Mouse (Mus musculus) stomach, embryonic 15.5 days (tissue): Measurements from ENCODE around the gene Rapgefl1. TPM values are rescaled to one million over a fixed set of nuclear protein-coding genes. Genes with fewer than 3 reads are reported as not detected.

Experiments used
- ATAC-seq: fragments of 200-750 bp; cut with Nextera tagmentation; 2 replicates; pipeline ENCODE4 v1.8.0; 2017; ENCODE audit warnings: low read depth, moderate number of reproducible peaks, moderate TSS enrichment; ENCODE audit not compliant: insufficient read depth, low FRiP score
- H3K27ac ChIP-seq: fragments of 300-500 bp; sonication (generic); 2 replicates; pipeline ENCODE4 v1.5.1; 2015; ENCODE audit warnings: mild to moderate bottlenecking, inconsistent platforms
- H3K27me3 ChIP-seq: fragments of 300-500 bp; sonication (generic); replicated peaks from 2 replicates; pipeline ENCODE4 v1.6.1; 2015; ENCODE audit warnings: inconsistent platforms
- H3K36me3 ChIP-seq: fragments of 300-500 bp; sonication (generic); 2 replicates; pipeline ENCODE4 v1.6.1; 2015; ENCODE audit warnings: inconsistent platforms
- H3K4me1 ChIP-seq: fragments of 300-500 bp; sonication (generic); 2 replicates; pipeline ENCODE4 v1.6.1; 2015; ENCODE audit warnings: inconsistent platforms
- H3K4me2 ChIP-seq: fragments of 300-500 bp; sonication (generic); 2 replicates; pipeline ENCODE4 v1.6.1; 2015; ENCODE audit warnings: mild to moderate bottlenecking, inconsistent platforms
- H3K4me3 ChIP-seq: fragments of 300-500 bp; sonication (generic); replicated peaks from 2 replicates; pipeline ENCODE4 v1.5.1; 2015; ENCODE audit warnings: inconsistent platforms
- H3K9ac ChIP-seq: fragments of 300-500 bp; sonication (generic); 2 replicates; pipeline ENCODE4 v1.6.1; 2015; ENCODE audit warnings: inconsistent platforms
- H3K9me3 ChIP-seq: fragments of 300-500 bp; sonication (generic); 2 replicates; pipeline ENCODE4 v1.6.1; 2016; ENCODE audit warnings: inconsistent platforms
- WGBS: fragments of 180-500 bp; shearing (Covaris S2); methylation state at CpG from one replicate; pipeline ENCODE4 v1.1.7; 2015; 5-methylcytosine and 5-hydroxymethylcytosine counted together
- polyA plus RNA-seq: library from polyadenylated mRNA; unstranded; fragments of >200 nt; fragmentation: Nextera tagmentation; extraction: Ambion mirVana; gene quantifications from 2 replicates; pipeline ENCODE4 v1.2.1, GENCODE M21; 2015

Gene Rapgefl1
- polyA plus RNA-seq, 1 experiment from 2014 or later, result 4.1 TPM

DNA sequence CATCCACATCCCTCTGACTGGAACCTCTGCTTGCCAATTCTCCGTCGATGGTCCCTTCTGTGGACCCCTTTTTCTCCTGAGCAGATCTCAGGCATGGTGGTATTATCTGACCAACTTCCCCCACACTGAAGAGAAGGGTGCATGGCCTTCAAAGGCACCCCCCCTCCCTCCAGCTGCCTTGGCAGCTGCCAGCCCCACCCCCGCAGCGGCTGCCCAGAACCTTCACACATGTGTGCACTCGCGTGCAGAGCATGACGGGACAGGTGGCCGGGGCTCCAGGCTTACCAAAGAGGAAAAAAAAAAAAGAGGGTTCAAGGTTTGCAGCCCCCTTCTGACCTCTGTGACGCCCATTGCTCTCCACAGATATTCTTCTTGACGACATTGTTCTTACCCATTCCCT is 3.3 kb downstream of the Rapgefl1 start:
- ATAC-seq, result no peak
- Histone ChIP-seq H3K4me3 (no peak overlapping the region), H3K27me3 (0 out of 2 replicates have a peak, but pooled peaks cover 3% of the 10 kb centered on the region), H3K9ac (no peak overlapping the region), H3K4me1 (peaks cover 11% of the 10 kb centered on the region), H3K27ac (no peak overlapping the region), H3K36me3 (no peaks in the 10 kb centered on the region), H3K9me3 (no peaks in the 10 kb centered on the region), H3K4me2 (peak overlapping the region; percentile 16; the same call in 1 of the 2 replicates)
- 53% methylated on average over 7 of the region's 10 CpGs for WGBS

DNA sequence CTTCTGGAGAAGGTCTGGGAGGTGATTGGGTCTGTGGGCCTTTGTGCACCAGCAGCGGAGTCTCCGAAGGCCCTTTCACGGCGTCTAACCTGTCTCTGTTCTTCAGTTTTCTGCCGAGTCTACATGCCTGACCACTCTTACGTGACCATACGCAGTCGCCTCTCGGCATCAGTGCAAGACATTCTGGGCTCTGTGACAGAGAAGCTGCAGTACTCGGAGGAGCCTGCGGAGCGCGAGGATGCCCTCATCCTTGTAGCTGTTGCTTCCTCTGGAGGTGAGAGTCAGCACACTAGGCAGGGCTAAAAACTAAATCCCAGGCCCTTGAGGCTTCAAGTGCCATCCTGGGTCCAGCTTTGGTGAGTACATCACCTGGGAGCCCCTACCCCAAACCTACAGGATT is 9.4 kb downstream of the Rapgefl1 start:
- H3K36me3 ChIP-seq, result 0 out of 2 replicates have a peak, but pooled peaks cover 3% of the 10 kb centered on the region
- H3K4me1 ChIP-seq, result peaks cover 13% of the 10 kb centered on the region
- WGBS, result 56% methylated on average over 13 of the region's 13 CpGs
- H3K9me3 ChIP-seq, result no peaks in the 10 kb centered on the region
- no peak for ATAC-seq
- no peak overlapping the region for H3K9ac ChIP-seq
- no peak overlapping the region for H3K4me3 ChIP-seq
- H3K4me2 ChIP-seq, result no peak overlapping the region
- 0 out of 2 replicates have a peak, but pooled peaks cover 3% of the 10 kb centered on the region for H3K27me3 ChIP-seq
- H3K27ac ChIP-seq, result no peak overlapping the region

DNA sequence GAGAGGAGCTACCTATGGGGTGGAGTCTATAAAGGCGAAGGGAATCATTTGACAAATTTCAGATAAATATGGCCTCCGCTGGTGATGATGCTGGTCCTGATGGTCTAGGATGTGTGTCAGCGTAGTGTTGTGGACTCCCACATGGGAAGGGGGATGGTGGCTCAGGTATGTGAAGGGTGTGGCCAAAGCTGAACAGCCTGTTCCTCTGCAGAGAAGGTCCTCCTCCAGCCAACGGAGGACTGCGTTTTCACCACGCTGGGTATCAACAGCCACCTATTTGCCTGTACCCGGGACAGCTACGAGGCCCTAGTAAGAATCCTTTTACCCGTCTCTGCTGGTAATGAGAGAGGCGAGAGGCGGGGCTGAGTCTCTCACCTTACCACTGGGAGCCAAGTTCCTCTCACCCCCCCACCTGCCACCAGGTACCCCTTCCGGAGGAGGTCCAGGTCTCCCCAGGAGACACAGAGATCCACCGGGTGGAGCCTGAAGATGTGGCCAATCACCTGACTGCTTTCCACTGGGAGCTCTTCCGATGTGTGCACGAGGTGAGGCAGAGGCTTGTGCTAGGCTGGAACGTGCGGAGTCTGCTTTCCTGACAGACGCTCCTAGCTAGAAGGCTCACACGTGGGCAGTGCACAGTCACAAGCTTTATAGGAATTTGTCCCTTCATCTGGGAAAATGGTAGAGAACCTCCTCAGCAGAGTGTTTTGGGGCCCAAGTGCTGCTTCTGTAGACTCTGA is 10.4 kb downstream of the Rapgefl1 start:
- no peak for ATAC-seq
- WGBS, result 48% methylated on average over 19 of the region's 19 CpGs
- Histone ChIP-seq H3K4me1 (peaks cover 13% of the 10 kb centered on the region), H3K4me3 (no peak overlapping the region), H3K27me3 (0 out of 2 replicates have a peak, but pooled peaks cover 3% of the 10 kb centered on the region), H3K36me3 (0 out of 2 replicates have a peak, but pooled peaks cover 3% of the 10 kb centered on the region), H3K9ac (no peak overlapping the region), H3K27ac (no peak overlapping the region), H3K9me3 (no peaks in the 10 kb centered on the region), H3K4me2 (no peak overlapping the region)

DNA sequence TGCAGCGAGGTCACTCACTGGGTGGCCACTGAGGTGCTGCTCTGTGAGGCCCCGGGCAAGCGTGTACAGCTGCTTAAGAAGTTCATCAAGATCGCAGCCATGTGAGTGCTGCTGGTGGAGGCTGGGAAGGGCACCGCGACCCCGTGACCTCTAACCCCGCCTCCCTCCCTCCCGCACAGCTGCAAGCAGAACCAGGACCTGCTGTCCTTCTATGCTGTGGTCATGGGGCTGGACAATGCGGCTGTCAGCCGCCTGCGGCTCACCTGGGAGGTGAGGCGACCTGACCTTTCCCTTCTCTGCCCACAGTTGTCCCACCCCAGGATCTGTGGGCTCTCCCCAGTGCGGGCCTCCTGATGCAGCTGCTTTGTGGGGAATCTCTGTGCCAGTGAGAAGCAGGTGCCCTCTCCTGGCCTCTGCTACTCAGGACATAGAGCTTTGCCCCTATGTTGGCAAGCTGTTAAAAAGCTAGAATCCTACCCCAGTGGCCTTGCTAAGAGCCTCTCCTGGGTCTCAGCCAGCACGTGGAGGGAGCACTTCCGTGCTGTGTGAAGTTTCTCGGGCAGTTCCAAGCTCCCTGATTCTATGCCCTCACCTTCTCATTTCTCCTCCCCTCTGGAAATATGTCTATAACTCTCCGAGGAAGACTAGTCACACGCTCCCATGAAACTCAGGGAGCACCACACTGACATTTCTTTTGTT is 12.8 kb downstream of the Rapgefl1 start:
- Histone ChIP-seq H3K9ac (no peak overlapping the region), H3K27me3 (0 out of 2 replicates have a peak, but pooled peaks cover 3% of the 10 kb centered on the region), H3K36me3 (0 out of 2 replicates have a peak, but pooled peaks cover 3% of the 10 kb centered on the region), H3K4me3 (no peak overlapping the region), H3K4me1 (peaks cover 13% of the 10 kb centered on the region), H3K4me2 (peak overlapping the region; percentile 17; the same call in 1 of the 2 replicates), H3K27ac (no peak overlapping the region), H3K9me3 (no peaks in the 10 kb centered on the region)
- WGBS, result 16% methylated on average over 19 of the region's 19 CpGs
- no peak for ATAC-seq

DNA sequence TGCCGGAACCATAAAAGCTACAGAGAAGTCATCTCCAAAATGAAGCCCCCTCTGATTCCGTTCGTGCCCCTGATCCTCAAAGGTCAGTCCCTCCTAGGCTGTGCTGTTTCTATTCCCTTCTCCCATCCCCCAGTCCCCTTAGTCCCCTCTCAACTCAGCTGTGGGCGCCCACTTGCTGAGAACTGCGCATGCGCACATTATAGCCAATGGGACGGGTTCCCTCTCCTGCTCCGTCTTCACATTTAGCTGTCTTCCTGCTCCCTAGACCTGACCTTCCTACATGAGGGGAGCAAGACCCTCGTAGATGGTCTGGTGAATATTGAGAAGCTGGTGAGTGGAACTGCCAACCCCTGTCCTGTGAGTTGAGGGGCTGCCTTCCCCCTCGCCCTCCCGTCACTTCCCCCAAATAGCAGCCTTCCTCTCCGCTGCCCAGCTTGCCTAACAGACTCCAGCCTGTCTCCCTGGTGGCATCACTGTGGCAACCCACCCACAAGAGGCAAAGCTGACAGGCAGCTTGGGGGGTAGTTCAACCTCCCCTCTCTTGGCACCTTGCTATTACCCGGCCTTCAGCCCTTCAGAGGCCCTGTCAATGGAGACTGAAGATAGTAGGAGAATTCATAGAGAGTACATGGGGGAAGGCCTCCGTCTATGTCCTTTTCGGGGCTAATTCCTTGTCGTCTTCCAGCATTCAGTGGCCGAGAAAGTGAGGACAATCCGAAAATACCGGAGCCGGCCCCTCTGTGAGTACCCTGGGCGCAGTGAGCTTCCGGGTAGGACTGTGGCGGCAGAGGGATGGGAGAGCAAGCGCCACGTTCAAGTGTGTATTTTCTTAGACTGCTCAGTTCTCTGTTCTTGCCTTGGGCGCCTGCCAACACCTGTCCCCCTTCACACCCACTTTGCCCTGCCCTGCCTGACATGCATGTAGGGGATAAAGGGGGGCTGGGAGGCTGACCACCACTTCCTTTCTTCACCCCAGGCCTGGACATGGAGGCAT is 13.8 kb downstream of the Rapgefl1 start:
- peak overlapping the region; percentile 10; the same call in 1 of the 2 replicates for H3K4me2 ChIP-seq
- H3K4me1 ChIP-seq, result peaks cover 13% of the 10 kb centered on the region
- 0 out of 2 replicates have a peak, but pooled peaks cover 3% of the 10 kb centered on the region for H3K36me3 ChIP-seq
- H3K27ac ChIP-seq, result no peak overlapping the region
- H3K27me3 ChIP-seq, result 0 out of 2 replicates have a peak, but pooled peaks cover 3% of the 10 kb centered on the region
- no peak overlapping the region for H3K4me3 ChIP-seq
- ATAC-seq, result no peak
- no peaks in the 10 kb centered on the region for H3K9me3 ChIP-seq
- WGBS, result 72% methylated on average over 26 of the region's 26 CpGs
- H3K9ac ChIP-seq, result no peak overlapping the region

DNA sequence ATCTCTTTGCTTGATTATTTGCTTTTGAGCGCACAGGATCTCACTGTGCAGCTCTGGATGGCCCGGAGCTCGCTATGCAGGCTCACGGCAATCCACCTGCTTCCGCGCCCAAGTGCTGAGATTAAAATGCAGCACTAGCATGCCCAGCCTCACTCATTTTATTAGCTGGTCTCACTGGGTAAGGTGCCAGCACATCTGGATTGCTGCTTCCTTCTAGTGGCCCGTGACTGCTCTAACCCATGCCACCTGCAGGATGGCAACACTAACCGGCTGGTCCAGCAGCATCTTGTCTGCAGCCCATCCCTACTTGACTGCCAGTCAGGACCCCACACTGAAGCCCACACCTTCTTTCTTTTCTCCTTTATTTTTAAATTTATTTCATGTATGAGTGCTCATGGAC is 17.5 kb downstream of the Rapgefl1 start:
- Histone ChIP-seq H3K27ac (no peak overlapping the region), H3K4me1 (peaks cover 12% of the 10 kb centered on the region), H3K9me3 (no peaks in the 10 kb centered on the region), H3K36me3 (no peaks in the 10 kb centered on the region), H3K27me3 (no peaks in the 10 kb centered on the region), H3K9ac (no peak overlapping the region), H3K4me2 (no peak overlapping the region), H3K4me3 (no peak overlapping the region)
- no peak for ATAC-seq
- 86% methylated on average over 8 of the region's 8 CpGs for WGBS

DNA sequence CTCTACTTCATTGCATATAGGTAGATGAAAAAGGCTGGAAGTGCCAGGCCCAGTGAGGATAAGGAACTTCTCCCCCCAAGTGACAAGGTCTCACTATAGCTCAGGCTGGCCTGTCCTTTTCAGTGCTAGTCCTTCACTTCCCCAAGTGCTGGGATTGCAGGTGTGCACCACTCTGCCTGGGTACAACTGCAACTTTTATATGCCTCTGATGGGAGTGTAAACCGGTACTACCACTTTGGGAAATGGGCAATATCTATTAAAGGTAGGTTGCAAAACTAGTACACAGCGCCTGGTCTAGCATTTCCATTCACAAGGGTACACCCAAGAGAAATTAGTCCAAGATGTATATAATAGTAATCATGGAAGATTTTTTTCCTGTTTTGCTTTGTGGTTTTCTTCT is 18.1 kb downstream of the Rapgefl1 start:
- Histone ChIP-seq H3K4me2 (no peak overlapping the region), H3K4me1 (peaks cover 7% of the 10 kb centered on the region; the same call in 1 of the 2 replicates), H3K27ac (no peak overlapping the region), H3K9me3 (no peaks in the 10 kb centered on the region), H3K4me3 (no peak overlapping the region), H3K9ac (no peak overlapping the region), H3K27me3 (no peaks in the 10 kb centered on the region), H3K36me3 (no peaks in the 10 kb centered on the region)
- 93% methylated on average over 2 of the region's 2 CpGs for WGBS
- no peak for ATAC-seq

DNA sequence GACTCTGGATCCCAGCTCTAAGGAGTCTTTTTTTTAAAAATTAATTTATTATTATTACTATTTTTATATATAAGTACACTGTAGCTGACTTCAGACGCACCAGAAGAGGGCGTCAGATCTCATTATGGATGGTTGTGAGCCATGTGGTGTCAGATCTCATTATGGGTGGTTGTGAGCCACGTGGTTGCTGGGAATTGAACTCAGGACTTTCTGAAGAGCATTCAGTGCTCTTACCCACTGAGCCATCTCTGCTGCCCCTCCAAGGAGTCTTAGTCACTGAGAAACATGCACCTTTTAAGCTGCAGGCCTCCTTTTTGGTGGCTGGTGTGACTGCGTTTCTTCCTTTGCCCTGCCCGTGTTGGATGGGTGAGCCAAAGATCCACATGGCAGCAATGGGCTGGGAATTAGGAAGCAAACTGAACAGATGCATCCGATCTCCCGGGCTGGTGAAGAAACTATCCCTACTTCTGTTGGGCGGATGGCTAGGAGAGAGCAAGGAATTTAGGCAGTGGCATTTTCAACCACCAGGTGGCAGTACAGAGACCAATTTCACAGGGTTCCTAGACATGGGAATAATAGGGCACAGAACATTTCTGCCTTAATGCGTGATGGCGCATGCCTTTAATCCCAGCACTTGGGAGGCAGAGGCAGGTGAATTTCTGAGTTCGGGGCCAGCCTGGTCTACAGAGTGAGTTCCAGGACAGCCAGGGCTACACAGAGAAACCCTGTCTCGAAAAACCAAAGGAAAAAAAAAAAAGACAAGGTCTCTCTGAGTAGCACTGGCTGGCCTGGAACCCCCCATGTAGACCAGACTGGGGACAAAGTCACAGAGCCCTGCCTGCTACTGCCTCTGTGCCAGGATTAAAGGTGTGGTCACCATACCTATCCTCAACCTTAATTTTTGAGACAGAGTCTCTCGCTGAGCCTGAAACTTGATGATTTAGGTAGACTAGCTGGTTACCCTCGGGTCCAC is 22.5 kb downstream of the Rapgefl1 start:
- H3K36me3 ChIP-seq, result no peaks in the 10 kb centered on the region
- no peaks in the 10 kb centered on the region for H3K9me3 ChIP-seq
- no peak overlapping the region for H3K4me3 ChIP-seq
- peaks cover 5% of the 10 kb centered on the region; the same call in 1 of the 2 replicates for H3K4me1 ChIP-seq
- no peak overlapping the region for H3K9ac ChIP-seq
- 0 out of 2 replicates have a peak overlapping the region, but pooled peaks have one; percentile 11 for H3K4me2 ChIP-seq
- WGBS, result 36% methylated on average over 14 of the region's 14 CpGs
- H3K27ac ChIP-seq, result no peak overlapping the region
- no peaks in the 10 kb centered on the region for H3K27me3 ChIP-seq
- ATAC-seq, result peak; percentile 71

DNA sequence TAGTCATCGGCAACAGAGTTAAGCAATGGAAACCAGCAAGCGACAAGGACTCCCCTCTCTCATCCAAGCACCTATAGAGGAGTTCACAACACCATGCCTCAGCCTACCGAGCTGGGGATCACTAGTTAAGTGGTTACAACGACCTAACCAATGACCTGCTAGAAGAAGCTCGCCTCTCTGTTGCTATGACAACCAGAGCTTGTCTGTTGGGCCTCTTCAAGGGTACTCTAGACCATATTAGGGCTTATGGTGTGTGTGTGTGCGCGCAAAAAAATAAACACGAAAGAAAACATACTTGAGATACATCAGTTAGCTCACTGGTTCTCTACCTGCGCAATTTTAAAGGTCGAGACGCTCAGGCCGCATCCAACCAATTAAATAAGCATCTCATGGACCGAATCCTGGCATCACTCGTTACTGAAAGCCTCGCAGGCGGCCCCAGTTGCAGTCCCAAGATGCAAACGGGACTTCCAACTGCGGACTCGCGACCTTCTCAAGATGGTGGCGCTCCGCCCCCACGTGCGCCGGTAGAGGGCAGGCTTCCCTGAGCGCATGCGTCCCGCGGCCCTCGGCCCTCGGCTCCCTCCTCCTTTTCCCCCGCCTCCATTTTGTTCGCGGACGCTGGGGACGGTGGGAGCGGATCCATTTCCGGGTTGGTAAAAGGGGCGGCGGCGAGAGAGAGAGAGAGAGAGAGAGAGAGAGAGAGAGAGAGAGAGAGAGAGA is 26.6 kb downstream of the Rapgefl1 start, which contains the start of gene Wipf2:
Wipf2 (plus strand) TSS at position 611 of the 723 bp plus-strand sequence.
- Histone ChIP-seq H3K4me2 (peak within 1 kb of the TSS; percentile 80), H3K27me3 (no peaks in the 10 kb centered on the region), H3K36me3 (peaks cover 9% of the 10 kb centered on the region), H3K9ac (peak within 1 kb of the TSS; percentile 74), H3K27ac (peak within 1 kb of the TSS; percentile 95), H3K4me1 (peaks cover 5% of the 10 kb centered on the region), H3K9me3 (no peaks in the 10 kb centered on the region), H3K4me3 (peak within 1 kb of the TSS; percentile 64)
- peak; percentile 92 for ATAC-seq
- 7% methylated on average over 38 of the region's 41 CpGs for WGBS
